Mouse (Mus musculus) urinary bladder, postnatal 0 days (tissue): Measurements from ENCODE around the gene Sept6. TPM values are rescaled to one million over a fixed set of nuclear protein-coding genes. Genes with fewer than 3 reads are reported as not detected.

Experiments
- polyA plus RNA-seq: library from polyadenylated mRNA; unstranded; fragments of >200 nt; fragmentation: Nextera tagmentation; extraction: Ambion mirVana; gene quantifications from 2 replicates; pipeline ENCODE4 v1.2.1, GENCODE M21; 2015

Gene Sept6
- 7.7 and 8.8 TPM in 2 replicates for polyA plus RNA-seq

GRCm38 (mm10) chrX:36991694-36992093, at the start of gene Sept6:
TSS of gene Sept6 (minus strand) at chrX:36991794.

GRCm38 (mm10) chrX:36902321-36903114, 89.1 kb downstream of the Sept6 start, which contains the start of gene Nkrf:
TSS of gene Nkrf (minus strand) at chrX:36902899.

GRCm38 (mm10) chrX:36873765-36874164, 117.8 kb downstream of the Sept6 start, which contains the start of the genes Ube2a and C330007P06Rik:
TSS of gene Ube2a (plus strand) at chrX:36873900.
TSS of gene C330007P06Rik (minus strand) at chrX:36874111.

Other genes with a start within 250 kb of the Sept6 start
- gene Slc25a43, start 248.1 kb downstream of the Sept6 start, polyA plus RNA-seq, result 3.0 and 4.6 TPM in 2 replicates
- gene Slc25a5, start 196.1 kb downstream of the Sept6 start, polyA plus RNA-seq, result 536 and 563 TPM in 2 replicates
- 148 and 150 TPM in 2 replicates for gene Ube2a, start 117.9 kb downstream of the Sept6 start, polyA plus RNA-seq
- 14.6 and 18.1 TPM in 2 replicates for gene C330007P06Rik, start 117.7 kb downstream of the Sept6 start, polyA plus RNA-seq
- gene Nkrf, start 88.9 kb downstream of the Sept6 start, polyA plus RNA-seq, result 0.67 and 0.70 TPM in 2 replicates
- not detected in 2 replicates for gene Sowahd, start 57.1 kb upstream of the Sept6 start, polyA plus RNA-seq
- gene Rpl39, start 93.6 kb upstream of the Sept6 start, polyA plus RNA-seq, result 542 and 608 TPM in 2 replicates
- 8.7 and 9.7 TPM in 2 replicates for gene Upf3b, start 118.5 kb upstream of the Sept6 start, polyA plus RNA-seq
- 7.1 and 8.0 TPM in 2 replicates for gene Nkap, start 135.0 kb upstream of the Sept6 start, polyA plus RNA-seq
- gene Akap14, start 177.0 kb upstream of the Sept6 start, polyA plus RNA-seq, result not detected in 2 replicates
- 773 and 849 TPM in 2 replicates for gene Ndufa1, start 199.4 kb upstream of the Sept6 start, polyA plus RNA-seq
- gene Rnf113a1, start 199.5 kb upstream of the Sept6 start, polyA plus RNA-seq, result 7.9 and 8.0 TPM in 2 replicates
- not detected in 2 replicates for gene Gm9, start 219.2 kb upstream of the Sept6 start, polyA plus RNA-seq
- not detected in 2 replicates for gene Rhox1, start 230.5 kb upstream of the Sept6 start, polyA plus RNA-seq